Mouse (Mus musculus) embryonic facial prominence, embryonic 14.5 days (tissue): ENCODE measurements around the gene Aasdh. TPM values are rescaled to one million over a fixed set of nuclear protein-coding genes. Genes with fewer than 3 reads are reported as not detected.
A peak's percentile ranks its signal among the peaks of the same experiment; 100 is the strongest.

Experiments used
- ATAC-seq: fragments of 200-750 bp; cut with Nextera tagmentation; 2 replicates; pipeline ENCODE4 v1.8.0; 2017; ENCODE audit warnings: low read depth, moderate number of reproducible peaks, moderate TSS enrichment
- DNase-seq: peaks from one replicate; pipeline ENCODE4 v3.0.0-alpha.2; 2015; ENCODE audit warnings: low spot score
- H3K27ac ChIP-seq: fragments of 300-500 bp; sonication (generic); replicated peaks from 2 replicates; pipeline ENCODE4 v1.5.1; 2014; ENCODE audit warnings: low read depth, mild to moderate bottlenecking, low read length, moderate library complexity
- H3K27me3 ChIP-seq: fragments of 300-500 bp; sonication (generic); replicated peaks from 2 replicates; pipeline ENCODE4 v1.6.1; 2014; ENCODE audit warnings: low read length; ENCODE audit not compliant: control insufficient read depth, insufficient read depth
- H3K36me3 ChIP-seq: fragments of 300-500 bp; sonication (generic); 2 replicates; pipeline ENCODE4 v1.6.1; 2014; ENCODE audit warnings: low read length, mixed read lengths; ENCODE audit not compliant: control insufficient read depth, insufficient read depth
- H3K4me1 ChIP-seq: fragments of 300-500 bp; sonication (generic); 2 replicates; pipeline ENCODE4 v1.6.1; 2014; ENCODE audit warnings: antibody characterized with exemption, low read length; ENCODE audit not compliant: control insufficient read depth, insufficient read depth
- H3K4me2 ChIP-seq: fragments of 300-500 bp; sonication (generic); 2 replicates; pipeline ENCODE4 v1.6.1; 2014; ENCODE audit warnings: low read depth, mild to moderate bottlenecking, low read length, moderate library complexity, mixed read lengths
- H3K4me3 ChIP-seq: fragments of 300-500 bp; sonication (generic); 2 replicates; pipeline ENCODE4 v1.5.1; 2014; ENCODE audit warnings: low read depth, mild to moderate bottlenecking, low read length
- H3K9ac ChIP-seq: fragments of 300-500 bp; sonication (generic); 2 replicates; pipeline ENCODE4 v1.6.1; 2014; ENCODE audit warnings: low read depth, mild to moderate bottlenecking, low read length, moderate library complexity, mixed read lengths
- H3K9me3 ChIP-seq: fragments of 300-500 bp; sonication (generic); 2 replicates; pipeline ENCODE4 v1.6.1; 2016; ENCODE audit warnings: low read length; ENCODE audit not compliant: control insufficient read depth
- WGBS: fragments of 180-500 bp; shearing (Covaris S2); extraction: QIAGEN DNeasy Blood & Tissue Kit; methylation state at CpG from one replicate; pipeline ENCODE4 v1.1.7; 2014; 5-methylcytosine and 5-hydroxymethylcytosine counted together
- polyA plus RNA-seq: library from polyadenylated mRNA; unstranded; fragments of >200 nt; fragmentation: Nextera tagmentation; extraction: Ambion mirVana; gene quantifications from 2 replicates; pipeline ENCODE4 v1.2.1, GENCODE M21; 2014

Aasdh gene
- polyA plus RNA-seq, 1 experiment from 2014 or later, result 13.1 TPM

DNA sequence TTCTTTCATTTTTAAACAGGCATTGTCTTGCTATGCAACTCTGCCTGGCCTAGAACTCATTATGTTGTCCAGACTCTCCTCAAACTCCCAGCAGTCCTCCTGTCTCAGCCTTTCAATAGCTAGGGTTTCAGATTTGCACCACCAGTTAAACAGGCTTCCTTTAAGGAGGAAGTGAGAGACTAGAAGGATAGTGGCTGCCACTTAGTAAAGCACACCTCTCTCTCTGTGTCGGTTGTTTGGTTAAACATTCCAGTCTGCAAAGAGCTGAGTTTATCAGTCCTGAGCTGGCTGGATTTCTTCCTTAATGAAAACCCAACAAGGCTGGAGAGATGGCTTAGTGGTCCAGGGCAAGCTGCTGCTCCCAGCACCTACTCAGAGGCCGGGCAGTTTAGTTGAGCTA is 12.7 kb downstream of the Aasdh start:
- H3K4me1 ChIP-seq, result no peaks in the 10 kb centered on the region
- ATAC-seq, result no peak
- 83% methylated on average over 2 of the region's 2 CpGs for WGBS
- H3K4me2 ChIP-seq, result no peak overlapping the region
- DNase-seq, result no peak
- H3K27me3 ChIP-seq, result no peaks in the 10 kb centered on the region
- no peak overlapping the region for H3K27ac ChIP-seq
- no peaks in the 10 kb centered on the region for H3K9me3 ChIP-seq
- no peak overlapping the region for H3K9ac ChIP-seq
- H3K4me3 ChIP-seq, result no peak overlapping the region
- peaks cover 70% of the 10 kb centered on the region for H3K36me3 ChIP-seq

DNA sequence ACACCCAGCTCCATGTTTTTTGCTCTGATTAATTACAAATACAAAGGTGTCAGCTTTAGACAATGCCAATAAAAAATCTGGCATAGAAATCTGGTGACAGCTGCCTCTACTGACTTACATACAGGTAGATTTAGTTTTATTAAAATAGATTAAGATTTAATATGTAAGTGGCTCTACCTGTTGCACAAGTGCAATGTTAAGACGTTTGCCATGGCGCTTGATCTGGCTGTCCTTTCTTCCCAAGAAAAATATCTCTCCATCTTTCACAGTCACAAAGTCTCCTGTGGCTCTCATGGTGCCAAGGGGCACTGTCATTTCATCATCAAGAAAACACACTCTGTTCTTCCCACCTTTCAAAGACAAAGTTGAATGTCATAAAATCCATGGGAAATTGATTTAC is 18.3 kb downstream of the Aasdh start:
- no peak overlapping the region for H3K4me3 ChIP-seq
- no peaks in the 10 kb centered on the region for H3K4me1 ChIP-seq
- ATAC-seq, result no peak
- peaks cover 86% of the 10 kb centered on the region for H3K36me3 ChIP-seq
- no peaks in the 10 kb centered on the region for H3K9me3 ChIP-seq
- H3K27ac ChIP-seq, result no peak overlapping the region
- H3K4me2 ChIP-seq, result no peak overlapping the region
- WGBS, result 91% methylated on average over 2 of the region's 2 CpGs
- no peaks in the 10 kb centered on the region for H3K27me3 ChIP-seq
- no peak for DNase-seq
- H3K9ac ChIP-seq, result no peak overlapping the region

DNA sequence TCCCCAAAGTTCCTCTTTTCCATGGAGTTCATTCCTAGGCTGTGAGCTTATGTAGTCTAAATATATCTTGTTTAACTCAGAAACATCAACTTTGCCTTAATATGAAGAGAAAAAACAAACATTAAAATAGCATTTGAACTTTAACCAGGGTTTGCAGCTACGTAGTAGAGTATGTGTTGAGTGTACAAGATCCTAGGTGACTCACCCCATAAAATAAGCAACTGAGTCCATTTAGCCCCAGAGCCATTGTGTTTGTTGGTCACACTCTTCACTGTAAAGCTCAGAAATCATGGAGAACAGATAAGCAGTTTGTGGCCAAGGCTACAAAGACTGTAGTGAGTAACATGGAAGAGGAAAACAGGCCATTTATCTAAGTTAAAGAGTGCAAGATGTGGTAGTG is 21.2 kb downstream of the Aasdh start:
- 88% methylated on average over 1 of the region's 1 CpGs for WGBS
- Histone ChIP-seq H3K4me3 (no peak overlapping the region), H3K27me3 (no peaks in the 10 kb centered on the region), H3K9ac (no peak overlapping the region), H3K36me3 (peaks cover 68% of the 10 kb centered on the region), H3K4me1 (no peaks in the 10 kb centered on the region), H3K4me2 (no peak overlapping the region), H3K9me3 (no peaks in the 10 kb centered on the region), H3K27ac (no peak overlapping the region)
- no peak for ATAC-seq
- no peak for DNase-seq

DNA sequence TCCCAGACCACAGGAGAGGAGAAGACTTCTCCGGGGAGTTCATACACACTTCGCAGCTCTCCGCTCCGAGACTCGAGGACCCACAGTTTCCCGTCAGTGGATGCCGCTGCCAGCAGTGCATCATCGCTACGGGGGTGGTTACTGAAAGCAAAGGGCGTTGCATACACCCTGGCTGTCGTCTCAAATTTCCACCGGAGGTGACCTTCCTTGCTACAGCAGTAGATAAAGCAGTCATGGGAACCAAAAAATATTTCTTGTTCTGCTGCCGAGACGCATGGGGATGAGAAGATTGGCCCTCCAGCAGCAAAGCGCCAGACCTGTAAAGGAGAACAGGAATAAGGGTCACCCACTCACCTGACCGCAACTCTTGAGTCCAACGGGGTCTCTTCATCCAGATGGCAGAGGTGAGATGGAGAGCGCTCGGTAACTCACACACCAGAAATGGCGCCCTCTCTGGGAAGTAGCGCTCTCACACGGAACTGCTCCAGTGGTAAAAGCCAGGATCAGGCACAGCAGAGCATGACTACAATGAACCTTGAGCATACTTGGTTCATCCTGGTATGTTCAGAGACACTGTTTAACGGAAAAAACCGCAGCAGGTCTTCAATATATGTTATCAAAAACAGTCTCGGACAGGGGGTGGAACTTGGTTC is 29.1 kb downstream of the Aasdh start:
- WGBS, result 88% methylated on average over 25 of the region's 25 CpGs

DNA sequence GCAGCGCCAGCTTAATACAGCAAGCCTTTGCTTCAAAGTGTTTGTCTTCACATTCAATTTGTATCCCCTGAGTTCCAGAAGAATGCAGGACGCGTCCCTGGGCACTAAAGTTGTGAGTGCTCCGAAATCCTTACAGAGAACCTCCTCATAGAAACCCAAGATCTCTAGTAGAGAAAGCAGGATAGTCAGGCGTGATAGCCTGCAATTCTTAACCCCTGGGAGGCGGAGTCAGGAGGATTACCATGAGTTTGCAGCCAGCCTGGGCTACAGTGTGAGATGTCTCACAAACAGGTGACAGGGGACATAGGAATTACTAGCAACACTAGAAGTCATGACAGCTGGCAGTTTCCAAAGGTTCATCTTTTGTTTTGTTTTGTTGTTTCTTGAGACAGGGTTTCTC is 35.8 kb downstream of the Aasdh start:
- Histone ChIP-seq H3K9ac (peak overlapping the region; percentile 5; the same call in 1 of the 2 replicates), H3K36me3 (peaks cover 49% of the 10 kb centered on the region), H3K4me3 (peak overlapping the region; percentile 34), H3K9me3 (no peaks in the 10 kb centered on the region), H3K27me3 (no peaks in the 10 kb centered on the region), H3K4me1 (no peaks in the 10 kb centered on the region), H3K4me2 (peak overlapping the region; percentile 60), H3K27ac (no peak overlapping the region)
- DNase-seq (no peak), ATAC-seq (no peak)
- 56% methylated on average over 6 of the region's 6 CpGs for WGBS

More for the DNA sequence above, 29.1 kb downstream of the Aasdh start:
- Histone ChIP-seq H3K9me3 (no peaks in the 10 kb centered on the region), H3K36me3 (peaks cover 59% of the 10 kb centered on the region), H3K4me2 (no peak overlapping the region), H3K9ac (no peak overlapping the region), H3K4me3 (no peak overlapping the region), H3K4me1 (no peaks in the 10 kb centered on the region), H3K27ac (no peak overlapping the region), H3K27me3 (no peaks in the 10 kb centered on the region)
- DNase-seq (no peak), ATAC-seq (no peak)

DNA sequence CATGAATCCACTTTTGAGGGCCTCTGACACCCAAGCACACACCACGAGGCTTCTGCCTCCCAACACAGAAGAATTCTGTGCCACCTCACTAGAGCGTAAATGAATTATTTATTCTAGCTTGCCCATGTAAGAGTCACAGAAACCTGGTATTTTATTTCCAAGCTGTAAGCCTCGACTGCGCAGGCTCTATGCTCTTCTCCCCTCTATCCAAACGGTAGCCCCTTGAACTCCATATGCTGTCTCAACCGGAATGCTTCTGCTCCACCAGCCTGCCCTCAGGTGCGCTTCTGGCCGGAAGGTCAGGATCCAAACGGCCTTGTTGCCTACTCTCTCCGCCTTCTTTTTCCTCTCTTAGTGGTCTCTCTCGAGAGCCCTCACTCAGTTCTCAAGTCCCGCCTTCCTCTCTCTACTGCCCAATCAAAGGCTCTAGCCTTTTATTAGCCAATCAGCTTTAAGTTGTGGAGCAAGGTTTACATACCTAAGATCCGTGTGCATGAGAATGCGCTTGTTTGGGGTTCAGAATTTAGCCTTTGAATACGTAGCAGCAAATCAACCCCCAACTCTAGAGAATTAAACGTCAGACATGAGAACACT is 36.5 kb downstream of the Aasdh start:
- 22% methylated on average over 16 of the region's 16 CpGs for WGBS
- Histone ChIP-seq H3K4me1 (no peaks in the 10 kb centered on the region), H3K4me2 (peak overlapping the region; percentile 60), H3K4me3 (peak overlapping the region; percentile 34), H3K36me3 (peaks cover 45% of the 10 kb centered on the region), H3K9ac (peak overlapping the region; percentile 55), H3K27me3 (no peaks in the 10 kb centered on the region), H3K9me3 (no peaks in the 10 kb centered on the region), H3K27ac (no peak overlapping the region)
- DNase-seq (peak; percentile 83), ATAC-seq (peak; percentile 92)

DNA sequence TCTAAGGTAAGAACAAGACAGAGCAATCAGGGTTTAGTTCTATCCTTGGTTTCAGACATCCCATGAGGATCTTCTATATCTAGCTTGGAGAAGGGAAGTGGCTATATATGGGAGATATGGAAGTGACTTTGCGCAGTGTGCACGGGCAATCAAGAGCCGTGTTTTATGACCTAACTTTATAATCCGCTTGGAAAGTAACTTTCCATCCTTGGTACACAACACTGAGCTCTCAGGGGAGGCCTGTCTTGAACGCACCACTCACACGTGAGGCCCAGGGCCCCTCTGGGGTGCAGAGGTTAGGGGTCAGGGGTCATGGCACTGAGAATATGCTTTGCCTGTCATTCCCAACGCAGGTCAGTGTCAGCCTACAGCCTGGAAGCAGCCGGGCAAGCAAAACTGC is 38.5 kb downstream of the Aasdh start:
- Histone ChIP-seq H3K27me3 (no peaks in the 10 kb centered on the region), H3K27ac (no peak overlapping the region), H3K9me3 (no peaks in the 10 kb centered on the region), H3K4me1 (no peaks in the 10 kb centered on the region), H3K36me3 (peaks cover 33% of the 10 kb centered on the region), H3K9ac (no peak overlapping the region), H3K4me2 (no peak overlapping the region), H3K4me3 (no peak overlapping the region)
- DNase-seq (no peak), ATAC-seq (no peak)
- WGBS, result 69% methylated on average over 8 of the region's 8 CpGs

DNA sequence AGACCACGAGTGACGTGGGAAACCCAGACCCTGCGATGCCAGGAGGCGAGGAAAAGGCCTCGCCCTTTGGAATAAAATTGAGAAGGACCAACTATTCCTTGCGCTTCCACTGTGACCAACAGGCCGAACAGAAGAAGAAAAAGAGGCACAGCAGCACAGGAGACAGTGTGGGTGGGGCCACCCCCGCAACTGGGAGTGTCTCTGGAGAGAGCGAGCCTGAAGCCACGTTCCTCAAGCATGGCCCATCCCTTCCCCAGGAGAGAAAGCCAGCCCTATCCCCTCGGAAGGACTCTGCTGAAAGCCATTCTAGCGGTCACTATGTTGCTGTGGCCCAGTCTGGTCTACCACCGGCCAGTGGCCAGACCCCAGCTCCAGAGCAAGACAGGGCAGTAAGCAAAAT is 46.9 kb downstream of the Aasdh start:
- no peaks in the 10 kb centered on the region for H3K9me3 ChIP-seq
- no peak overlapping the region for H3K4me2 ChIP-seq
- no peaks in the 10 kb centered on the region for H3K36me3 ChIP-seq
- peaks cover 37% of the 10 kb centered on the region for H3K27me3 ChIP-seq
- no peaks in the 10 kb centered on the region for H3K4me1 ChIP-seq
- H3K27ac ChIP-seq, result no peak overlapping the region
- DNase-seq (no peak), ATAC-seq (no peak)
- 77% methylated on average over 11 of the region's 13 CpGs for WGBS
- H3K4me3 ChIP-seq, result no peak overlapping the region
- no peak overlapping the region for H3K9ac ChIP-seq
